ENCODE assay signal across 8 mouse cellular contexts in genomic region chr3:51233474-51233873, GRCm38 (mm10). TPM values are rescaled to one million over a fixed set of nuclear protein-coding genes. Genes with fewer than 3 reads are reported as not detected.
DNase-seq lines count a peak whose midpoint lies in the region; ATAC-seq and TF ChIP-seq lines count a peak whose summit lies in the region.
"Had no signal": no experiment of that assay in that cellular context is flagged by ENCODE, and none has a peak within 500 bp of the region (broad histone marks: within the 10 kb centered on the region; RNA-seq: fewer than 3 reads in every experiment).

No protein-coding gene starts in this region.

- peak overlapping the region; percentile 58 for H3K27ac ChIP-seq in intestine, embryonic 16.5 days (ENCODE audit: low read length)
- H3K27ac ChIP-seq in midbrain, postnatal 0 days (ENCODE audit: low read depth, low read length), result no peak overlapping the region
- H3K27ac ChIP-seq: embryonic facial prominence, embryonic 15.5 days had no signal

- peaks cover 15% of the 10 kb centered on the region for H3K4me1 ChIP-seq in intestine, embryonic 16.5 days (ENCODE audit: control insufficient read depth, insufficient read depth, low read length)
- peaks cover 5% of the 10 kb centered on the region for H3K4me1 ChIP-seq in lung, adult 2 months (ENCODE audit: control insufficient read depth, insufficient read depth, low read length)
- no peaks in the 10 kb centered on the region for H3K4me1 ChIP-seq in midbrain, postnatal 0 days (ENCODE audit: insufficient read depth, low read length)

- TF ChIP-seq CTCF in lung, adult 2 months (IDR thresholded peaks at IDR 0.05; ENCODE audit: insufficient read depth, low read length), result no peak
- no peak for TF ChIP-seq CTCF in midbrain, postnatal 0 days (IDR thresholded peaks at IDR 0.05)

- H3K9me3 ChIP-seq in intestine, embryonic 16.5 days (ENCODE audit: control insufficient read depth, low read length), result no peaks in the 10 kb centered on the region
- H3K9me3 ChIP-seq in midbrain, postnatal 0 days (ENCODE audit: low read length), result no peaks in the 10 kb centered on the region
- H3K9me3 ChIP-seq: embryonic facial prominence, embryonic 15.5 days had no signal

- WGBS in intestine, embryonic 16.5 days, result 29% methylated on average over 5 of the region's 5 CpGs
- WGBS in lung, adult 2 months, result 65% methylated on average over 5 of the region's 5 CpGs
- WGBS in midbrain, postnatal 0 days, result 84% methylated on average over 5 of the region's 5 CpGs

- no peak for TF ChIP-seq POLR2A in lung, adult 2 months (IDR thresholded peaks at IDR 0.05; ENCODE audit: borderline replicate concordance, extremely low read depth, low read depth, low read length)

- ATAC-seq in intestine, embryonic 16.5 days, result peak; percentile 84
- no peak for ATAC-seq in midbrain, postnatal 0 days (ENCODE audit: low FRiP score)

- no peaks in the 10 kb centered on the region for H3K27me3 ChIP-seq in intestine, embryonic 16.5 days (replicated peaks; ENCODE audit: control insufficient read depth, insufficient read depth, low read length)
- no peaks in the 10 kb centered on the region for H3K27me3 ChIP-seq in midbrain, postnatal 0 days (ENCODE audit: insufficient read depth, low read length)
- H3K27me3 ChIP-seq: embryonic facial prominence, embryonic 15.5 days had no signal

- intact Hi-C loops in gastrocnemius, postnatal 14 days (cut with DNase I; ENCODE audit: low total_unique reads), result no loop called here

- H3K36me3 ChIP-seq in intestine, embryonic 16.5 days (ENCODE audit: control insufficient read depth, insufficient read depth, low read length), result no peaks in the 10 kb centered on the region
- no peaks in the 10 kb centered on the region for H3K36me3 ChIP-seq in midbrain, postnatal 0 days (ENCODE audit: insufficient read depth, low read length)
- H3K36me3 ChIP-seq: embryonic facial prominence, embryonic 15.5 days had no signal

- H3K4me2 ChIP-seq in intestine, embryonic 16.5 days (ENCODE audit: low read depth, low read length), result no peak overlapping the region
- H3K4me2 ChIP-seq in midbrain, postnatal 0 days (ENCODE audit: low read depth, low read length, poor library complexity, severe bottlenecking), result no peak overlapping the region
- H3K4me2 ChIP-seq: embryonic facial prominence, embryonic 15.5 days had no signal

- no peak overlapping the region for H3K4me3 ChIP-seq in intestine, embryonic 16.5 days (ENCODE audit: low read length)
- H3K4me3 ChIP-seq in lung, adult 2 months (replicated peaks; ENCODE audit: extremely low read depth, low read depth, low read length), result no peak overlapping the region
- no peak overlapping the region for H3K4me3 ChIP-seq in midbrain, postnatal 0 days (ENCODE audit: low read depth, low read length)
- H3K4me3 ChIP-seq: embryonic facial prominence, embryonic 15.5 days had no signal

- DNase-seq in adrenal gland, adult 8-10 months, result peak; percentile 65
- DNase-seq in gastrocnemius, postnatal 14 days, result peak; percentile 30
- peak; percentile 39 for DNase-seq in lung, adult 2 months
- DNase-seq in embryo, embryonic 11 days, result no peak
- no peak for DNase-seq in midbrain, postnatal 0 days (ENCODE audit: low spot score)
- DNase-seq in left cerebral cortex, adult 18-20 months (ENCODE audit: low spot score in 2 of 2), result no peak

- H3K9ac ChIP-seq in intestine, embryonic 16.5 days (ENCODE audit: low read depth, low read length), result peak overlapping the region; percentile 21; the same call in 1 of the 2 replicates
- no peak overlapping the region for H3K9ac ChIP-seq in midbrain, postnatal 0 days (replicated peaks; ENCODE audit: low read length, poor library complexity, severe bottlenecking)
- H3K9ac ChIP-seq: embryonic facial prominence, embryonic 15.5 days had no signal

RNA-seq across cellular contexts. Expression of gene Noct, which starts 9.2 kb away (rescaled TPM):
- 10 to 100 TPM; 12.8 to 16.4 (median 14.1) TPM for total RNA-seq in adrenal gland, adult 8-10 months (2022)
- 10 to 100 TPM; 17.0 to 35.4 TPM for total RNA-seq in gastrocnemius, postnatal 14 days (2021)
- 4.9 TPM in 2 replicates for polyA plus RNA-seq in intestine, embryonic 16.5 days (2015; fragmentation: Nextera tagmentation; extraction: Ambion mirVana)
- polyA plus RNA-seq in lung, adult 2 months (2012; rRNA removed), result 8.2 and 9.9 TPM in 2 replicates
- 50.0 and 51.7 TPM in 2 replicates for total RNA-seq in midbrain, postnatal 0 days (2014; rRNA removed)
- 36.1 and 36.7 TPM in 2 replicates for polyA plus RNA-seq in midbrain, postnatal 0 days (2015; fragmentation: Nextera tagmentation; extraction: Ambion mirVana)
- 10 to 100 TPM; 51.0 to 56.1 TPM for total RNA-seq in left cerebral cortex, adult 18-20 months (2021)

Comparison
In these comparisons a context has a peak if more than half of its experiments do, and no peak if none do; other contexts are left out.
1. DNase-seq: peak in adrenal gland, adult 8-10 months (single experiment), gastrocnemius, postnatal 14 days (single experiment) and lung, adult 2 months (single experiment); none in embryo, embryonic 11 days (single experiment), midbrain, postnatal 0 days (single experiment) and left cerebral cortex, adult 18-20 months (0 of 2).